ENCODE assay signal across 10 mouse cellular contexts in genomic region chr19:36090781-36091180, GRCm38 (mm10). TPM values are rescaled to one million over a fixed set of nuclear protein-coding genes. Genes with fewer than 3 reads are reported as not detected.
DNase-seq lines count a peak whose midpoint lies in the region; ATAC-seq and TF ChIP-seq lines count a peak whose summit lies in the region.
"Had no signal": no experiment of that assay in that cellular context is flagged by ENCODE, and none has a peak within 500 bp of the region (broad histone marks: within the 10 kb centered on the region; RNA-seq: fewer than 3 reads in every experiment).

No protein-coding gene starts in this region.

- ATAC-seq in cerebellum, adult (ENCODE audit: insufficient number of reproducible peaks, low FRiP score, low TSS enrichment): no peak
- ATAC-seq in limb, embryonic 14.5 days (ENCODE audit: low FRiP score, low read depth): no peak

- 42% methylated on average over 5 of the region's 5 CpGs for WGBS in cerebellum, adult 2 months
- WGBS in limb, embryonic 14.5 days: 56% methylated on average over 5 of the region's 5 CpGs
- 69% methylated on average over 5 of the region's 5 CpGs for WGBS in limb, embryonic 10.5 days

- no peak overlapping the region for H3K4me3 ChIP-seq in cerebellum, adult 2 months (replicated peaks; ENCODE audit: insufficient read depth, low read depth, low read length)
- H3K4me3 ChIP-seq in limb, embryonic 14.5 days (replicated peaks; ENCODE audit: low read length): no peak overlapping the region
- H3K4me3 ChIP-seq in limb, embryonic 10.5 days: no peak overlapping the region
- H3K4me3 ChIP-seq: megakaryocyte, embryonic 14.5 days had no signal

- H3K9me3 ChIP-seq in limb, embryonic 14.5 days (ENCODE audit: control insufficient read depth, low read length): no peaks in the 10 kb centered on the region
- H3K9me3 ChIP-seq in limb, embryonic 10.5 days (replicated peaks): no peaks in the 10 kb centered on the region
- H3K9me3 ChIP-seq: megakaryocyte, embryonic 14.5 days had no signal

- no peak overlapping the region for H3K27ac ChIP-seq in cerebellum, adult 2 months (ENCODE audit: insufficient read depth, low read length)
- H3K27ac ChIP-seq in limb, embryonic 14.5 days (replicated peaks; ENCODE audit: low read depth, low read length): no peak overlapping the region
- H3K27ac ChIP-seq in limb, embryonic 10.5 days: no peak overlapping the region

- H3K4me2 ChIP-seq in limb, embryonic 14.5 days (replicated peaks; ENCODE audit: low read depth, low read length, severe bottlenecking): no peak overlapping the region

- H3K9ac ChIP-seq in limb, embryonic 14.5 days (ENCODE audit: low read depth, low read length, severe bottlenecking): no peak overlapping the region

- peaks cover 55% of the 10 kb centered on the region for H3K36me3 ChIP-seq in limb, embryonic 14.5 days (ENCODE audit: control insufficient read depth, insufficient read depth, low read length)
- H3K36me3 ChIP-seq in limb, embryonic 10.5 days: peaks cover 87% of the 10 kb centered on the region

- H3K27me3 ChIP-seq in cerebellum, adult 2 months (ENCODE audit: control insufficient read depth, insufficient read depth, low read length): no peaks in the 10 kb centered on the region
- no peaks in the 10 kb centered on the region for H3K27me3 ChIP-seq in limb, embryonic 14.5 days (ENCODE audit: control insufficient read depth, insufficient read depth, low read length)
- no peaks in the 10 kb centered on the region for H3K27me3 ChIP-seq in limb, embryonic 10.5 days (ENCODE audit: low read depth, poor library complexity, severe bottlenecking)
- H3K27me3 ChIP-seq: megakaryocyte, embryonic 14.5 days had no signal

- TF ChIP-seq CTCF in cerebellum, adult 2 months (IDR thresholded peaks at IDR 0.05; ENCODE audit: borderline replicate concordance, insufficient read depth, low read depth, low read length): peak; percentile 26; the same call in 1 of the 2 replicates

- peak in 1 of 2 experiments; percentile 12 for DNase-seq in cerebellum, adult 2 months
- peak; percentile 56 for DNase-seq in limb, embryonic 14.5 days (ENCODE audit: low spot score)
- DNase-seq in limb, embryonic 10.5 days (ENCODE audit: low spot score): no peak
- DNase-seq in adipocyte (ENCODE audit: low spot score): peak; percentile 52
- DNase-seq in lung, postnatal 36 days: peak; percentile 6
- no peak for DNase-seq in layer of hippocampus, adult 9-11 months
- DNase-seq in right cerebral cortex, adult 18-20 months: no peak

- TF ChIP-seq POLR2A in cerebellum, adult 2 months (IDR thresholded peaks at IDR 0.05; ENCODE audit: borderline replicate concordance, insufficient read depth, low read length): no peak
- no peak for TF ChIP-seq POLR2A in limb, embryonic 14.5 days (IDR thresholded peaks at IDR 0.05; ENCODE audit: borderline replicate concordance, extremely low read depth, insufficient read depth, insufficient read length)

- H3K4me1 ChIP-seq in cerebellum, adult 2 months (ENCODE audit: control insufficient read depth, insufficient read depth, low read length): no peaks in the 10 kb centered on the region
- no peaks in the 10 kb centered on the region for H3K4me1 ChIP-seq in limb, embryonic 14.5 days (ENCODE audit: control insufficient read depth, insufficient read depth, low read length)
- H3K4me1 ChIP-seq in limb, embryonic 10.5 days: no peaks in the 10 kb centered on the region

RNA-seq across cellular contexts. Expression of gene Rpp30, which starts 7.3 kb away (rescaled TPM):
- polyA plus RNA-seq in cerebellum, adult 2 months (2012; rRNA removed): 28.7 and 32.7 TPM in 2 replicates
- 19.0 and 27.5 TPM in 2 replicates for polyA plus RNA-seq in limb, embryonic 14.5 days (2012; rRNA removed)
- polyA plus RNA-seq in limb, embryonic 14.5 days (2014; fragmentation: Nextera tagmentation; extraction: Ambion mirVana): 54.5 and 67.5 TPM in 2 replicates
- polyA plus RNA-seq in limb, embryonic 10.5 days (2016; fragmentation: Nextera tagmentation; extraction: Ambion mirVana): 99.7 and 104 TPM in 2 replicates

RNA-seq across cellular contexts. Expression of gene Ankrd1, which starts 29.1 kb away (rescaled TPM):
- 0.05 and 0.07 TPM in 2 replicates for polyA plus RNA-seq in cerebellum, adult 2 months (2012; rRNA removed)
- polyA plus RNA-seq in limb, embryonic 14.5 days (2012; rRNA removed): 4.4 and 5.2 TPM in 2 replicates
- polyA plus RNA-seq in limb, embryonic 14.5 days (2014; fragmentation: Nextera tagmentation; extraction: Ambion mirVana): 2.7 and 3.3 TPM in 2 replicates
- polyA plus RNA-seq in limb, embryonic 10.5 days (2016; fragmentation: Nextera tagmentation; extraction: Ambion mirVana): 0.18 and 0.24 TPM in 2 replicates

RNA-seq across cellular contexts. Expression of gene Htr7, which starts 33.5 kb away (rescaled TPM):
- 6.0 and 8.0 TPM in 2 replicates for polyA plus RNA-seq in cerebellum, adult 2 months (2012; rRNA removed)
- 0.53 and 0.72 TPM in 2 replicates for polyA plus RNA-seq in limb, embryonic 14.5 days (2012; rRNA removed)
- polyA plus RNA-seq in limb, embryonic 14.5 days (2014; fragmentation: Nextera tagmentation; extraction: Ambion mirVana): 0.34 and 0.51 TPM in 2 replicates
- polyA plus RNA-seq in limb, embryonic 10.5 days (2016; fragmentation: Nextera tagmentation; extraction: Ambion mirVana): not detected in 2 replicates
- polyA plus RNA-seq: heart, embryonic 14.5 days had no signal

Comparison
In these comparisons a context has a peak if more than half of its experiments do, and no peak if none do; other contexts are left out.
1. DNase-seq: peak in limb, embryonic 14.5 days (single experiment), adipocyte (single experiment) and lung, postnatal 36 days (single experiment); none in limb, embryonic 10.5 days (single experiment), layer of hippocampus, adult 9-11 months (single experiment) and right cerebral cortex, adult 18-20 months (single experiment).